Mouse (Mus musculus): ENCODE results near the gene Slc6a9. TPM values are rescaled to one million over a fixed set of nuclear protein-coding genes. Genes with fewer than 3 reads are reported as not detected.

The Slc6a9 gene
- polyA plus RNA-seq, 1 experiment = 197 TPM

GRCm38 (mm10) chr4:117896031-117896430, 61.7 kb downstream of the Slc6a9 start:
- WGBS = 16% methylated on average over 6 of the region's 6 CpGs
- peak; percentile 70 to 82 for DNase-seq
- H3K4me1 ChIP-seq (ENCODE audit: control insufficient read depth, insufficient read depth, low read length) = peaks cover 36% of the 10 kb centered on the region
- peak overlapping the region; percentile 90 for H3K27ac ChIP-seq (ENCODE audit: insufficient read depth, low read length)
- no peak for TF ChIP-seq POLR2A (IDR thresholded peaks at IDR 0.05; ENCODE audit: borderline replicate concordance, insufficient read depth, low read length)
- no peaks in the 10 kb centered on the region for H3K27me3 ChIP-seq (ENCODE audit: control insufficient read depth, insufficient read depth, low read length)
- no peak overlapping the region for H3K4me3 ChIP-seq (replicated peaks; ENCODE audit: insufficient read depth, low read depth, low read length)

- H3K27ac ChIP-seq (ENCODE audit: insufficient read depth, low read length) = no peak overlapping the region
- no peaks in the 10 kb centered on the region for H3K27me3 ChIP-seq (ENCODE audit: control insufficient read depth, insufficient read depth, low read length)
- DNase-seq = no peak
- H3K4me3 ChIP-seq (replicated peaks; ENCODE audit: insufficient read depth, low read depth, low read length) = no peak overlapping the region
- WGBS = 63% methylated on average over 3 of the region's 3 CpGs
- TF ChIP-seq CTCF (IDR thresholded peaks at IDR 0.05; ENCODE audit: borderline replicate concordance, insufficient read depth, low read depth, low read length) (no peak), POLR2A (IDR thresholded peaks at IDR 0.05; ENCODE audit: borderline replicate concordance, insufficient read depth, low read length) (no peak)
- peaks cover 34% of the 10 kb centered on the region for H3K4me1 ChIP-seq (ENCODE audit: control insufficient read depth, insufficient read depth, low read length)
Measured at GRCm38 (mm10) chr4:117898111-117898510, 63.8 kb downstream of the Slc6a9 start.

GRCm38 (mm10) chr4:117904094-117904493, 69.8 kb downstream of the Slc6a9 start:
- no peak for DNase-seq
- Histone ChIP-seq H3K4me1 (ENCODE audit: control insufficient read depth, insufficient read depth, low read length) (peaks cover 33% of the 10 kb centered on the region), H3K4me3 (replicated peaks; ENCODE audit: insufficient read depth, low read depth, low read length) (no peak overlapping the region), H3K27ac (ENCODE audit: insufficient read depth, low read length) (0 out of 2 replicates have a peak overlapping the region, but pooled peaks have one; percentile 4), H3K27me3 (ENCODE audit: control insufficient read depth, insufficient read depth, low read length) (no peaks in the 10 kb centered on the region)
- WGBS = 36% methylated on average over 10 of the region's 10 CpGs
- TF ChIP-seq POLR2A (IDR thresholded peaks at IDR 0.05; ENCODE audit: borderline replicate concordance, insufficient read depth, low read length) = no peak
- no peak for TF ChIP-seq CTCF (IDR thresholded peaks at IDR 0.05; ENCODE audit: borderline replicate concordance, insufficient read depth, low read depth, low read length)

GRCm38 (mm10) chr4:117904761-117905160, 70.5 kb downstream of the Slc6a9 start:
- TF ChIP-seq CTCF (IDR thresholded peaks at IDR 0.05; ENCODE audit: borderline replicate concordance, insufficient read depth, low read depth, low read length) (no peak), POLR2A (IDR thresholded peaks at IDR 0.05; ENCODE audit: borderline replicate concordance, insufficient read depth, low read length) (no peak)
- peak in 1 of 2 experiments; percentile 57 for DNase-seq
- Histone ChIP-seq H3K27me3 (ENCODE audit: control insufficient read depth, insufficient read depth, low read length) (no peaks in the 10 kb centered on the region), H3K4me1 (ENCODE audit: control insufficient read depth, insufficient read depth, low read length) (peaks cover 36% of the 10 kb centered on the region), H3K27ac (ENCODE audit: insufficient read depth, low read length) (0 out of 2 replicates have a peak overlapping the region, but pooled peaks have one; percentile 1), H3K4me3 (replicated peaks; ENCODE audit: insufficient read depth, low read depth, low read length) (no peak overlapping the region)
- 13% methylated on average over 8 of the region's 8 CpGs for WGBS

- peaks cover 41% of the 10 kb centered on the region for H3K4me1 ChIP-seq (ENCODE audit: control insufficient read depth, insufficient read depth, low read length)
- 54% methylated on average over 3 of the region's 3 CpGs for WGBS
- TF ChIP-seq POLR2A (IDR thresholded peaks at IDR 0.05; ENCODE audit: borderline replicate concordance, insufficient read depth, low read length) (no peak), CTCF (IDR thresholded peaks at IDR 0.05; ENCODE audit: borderline replicate concordance, insufficient read depth, low read depth, low read length) (no peak)
- H3K27me3 ChIP-seq (ENCODE audit: control insufficient read depth, insufficient read depth, low read length) = no peaks in the 10 kb centered on the region
- no peak overlapping the region for H3K4me3 ChIP-seq (replicated peaks; ENCODE audit: insufficient read depth, low read depth, low read length)
- peak; percentile 30 to 62 for DNase-seq
- H3K27ac ChIP-seq (ENCODE audit: insufficient read depth, low read length) = 0 out of 2 replicates have a peak overlapping the region, but pooled peaks have one; percentile 33
Measured at GRCm38 (mm10) chr4:117906196-117906595, 71.9 kb downstream of the Slc6a9 start.

GRCm38 (mm10) chr4:117908834-117909453, 74.6 kb downstream of the Slc6a9 start:
- H3K4me1 ChIP-seq (ENCODE audit: control insufficient read depth, insufficient read depth, low read length) = peaks cover 53% of the 10 kb centered on the region
- TF ChIP-seq POLR2A (IDR thresholded peaks at IDR 0.05; ENCODE audit: borderline replicate concordance, insufficient read depth, low read length) (no peak), CTCF (IDR thresholded peaks at IDR 0.05; ENCODE audit: borderline replicate concordance, insufficient read depth, low read depth, low read length) (no peak)
- DNase-seq = no peak
- H3K4me3 ChIP-seq (replicated peaks; ENCODE audit: insufficient read depth, low read depth, low read length) = peak overlapping the region; percentile 9
- H3K27me3 ChIP-seq (ENCODE audit: control insufficient read depth, insufficient read depth, low read length) = no peaks in the 10 kb centered on the region
- H3K27ac ChIP-seq (ENCODE audit: insufficient read depth, low read length) = peak overlapping the region; percentile 10; the same call in 1 of the 2 replicates
- 24% methylated on average over 8 of the region's 8 CpGs for WGBS

GRCm38 (mm10) chr4:117912131-117912561, 77.8 kb downstream of the Slc6a9 start:
- Histone ChIP-seq H3K27me3 (ENCODE audit: control insufficient read depth, insufficient read depth, low read length) (no peaks in the 10 kb centered on the region), H3K4me3 (replicated peaks; ENCODE audit: insufficient read depth, low read depth, low read length) (peak overlapping the region; percentile 98), H3K4me1 (ENCODE audit: control insufficient read depth, insufficient read depth, low read length) (peaks cover 29% of the 10 kb centered on the region), H3K27ac (ENCODE audit: insufficient read depth, low read length) (peak overlapping the region; percentile 92)
- TF ChIP-seq CTCF (IDR thresholded peaks at IDR 0.05; ENCODE audit: borderline replicate concordance, insufficient read depth, low read depth, low read length) (no peak), POLR2A (IDR thresholded peaks at IDR 0.05; ENCODE audit: borderline replicate concordance, insufficient read depth, low read length) (no peak)
- peak; percentile 82 to 83 for DNase-seq
- 10% methylated on average over 13 of the region's 13 CpGs for WGBS

GRCm38 (mm10) chr4:117912685-117913273, 78.5 kb downstream of the Slc6a9 start:
- H3K4me1 ChIP-seq (ENCODE audit: control insufficient read depth, insufficient read depth, low read length) = peaks cover 29% of the 10 kb centered on the region
- peak in 1 of 2 experiments; percentile 50 for DNase-seq
- TF ChIP-seq POLR2A (IDR thresholded peaks at IDR 0.05; ENCODE audit: borderline replicate concordance, insufficient read depth, low read length) (no peak), CTCF (IDR thresholded peaks at IDR 0.05; ENCODE audit: borderline replicate concordance, insufficient read depth, low read depth, low read length) (no peak)
- 3% methylated on average over 7 of the region's 7 CpGs for WGBS
- peak overlapping the region; percentile 98 for H3K4me3 ChIP-seq (replicated peaks; ENCODE audit: insufficient read depth, low read depth, low read length)
- no peaks in the 10 kb centered on the region for H3K27me3 ChIP-seq (ENCODE audit: control insufficient read depth, insufficient read depth, low read length)
- peak overlapping the region; percentile 92 for H3K27ac ChIP-seq (ENCODE audit: insufficient read depth, low read length)
